Mouse (Mus musculus) spleen, adult 2 months (tissue): Measurements from ENCODE around the gene Cntn2.

Source experiments
- CTCF ChIP-seq: fragments of 200-500 bp; IDR thresholded peaks from 2 replicates; pipeline ENCODE4 v1.5.1; 2011; ENCODE audit warnings: mild to moderate bottlenecking, inconsistent platforms; ENCODE audit not compliant: insufficient read depth, insufficient read length, insufficient replicate concordance; ENCODE audit errors: extremely low read depth
- POLR2A ChIP-seq: fragments of 200-500 bp; IDR thresholded peaks from 2 replicates; pipeline ENCODE4 v1.6.1; 2011; ENCODE audit warnings: low read depth, low read length, inconsistent platforms

GRCm38 (mm10) chr1:132582998-132583604, 40.0 kb upstream of the Cntn2 start:
- no peak for TF ChIP-seq CTCF
- no peak for TF ChIP-seq POLR2A
